Mouse (Mus musculus): ENCODE measurements around the gene Sema5a.

The Sema5a gene

DNA sequence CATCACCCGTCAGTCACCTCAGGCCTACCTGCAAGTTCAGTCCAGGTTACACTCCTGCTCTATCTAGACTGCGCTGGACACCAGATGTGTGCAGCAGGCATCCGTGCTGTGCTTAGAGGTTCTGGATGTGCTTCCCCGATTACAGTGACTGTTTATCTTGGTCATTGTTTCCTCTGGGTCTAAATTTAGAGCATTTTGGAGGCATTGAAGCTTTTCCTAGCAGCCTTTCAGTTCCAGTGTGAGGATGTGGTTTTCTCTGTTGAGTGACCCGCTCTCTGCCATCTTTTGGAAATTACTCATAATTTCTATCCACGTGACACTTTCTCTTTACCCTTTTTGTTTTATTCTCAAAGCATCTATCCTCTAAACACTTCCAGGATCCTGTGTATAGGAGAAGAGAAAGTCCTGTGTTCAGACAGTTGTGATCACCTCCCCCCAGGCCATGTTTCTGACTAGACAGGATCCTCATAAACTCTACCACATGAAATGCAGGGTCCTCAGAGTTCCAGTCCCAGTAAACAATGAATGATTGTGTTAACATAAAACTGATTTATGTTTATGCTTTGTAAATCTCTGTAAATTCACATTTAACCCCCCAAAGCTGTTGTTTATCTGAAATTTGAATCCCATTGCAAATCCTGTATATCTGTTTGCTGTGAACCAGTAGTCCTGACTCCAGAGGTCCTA is 62.1 kb downstream of the Sema5a start:
- no peak for DNase-seq (ENCODE audit: low spot score in 2 of 2)

DNA sequence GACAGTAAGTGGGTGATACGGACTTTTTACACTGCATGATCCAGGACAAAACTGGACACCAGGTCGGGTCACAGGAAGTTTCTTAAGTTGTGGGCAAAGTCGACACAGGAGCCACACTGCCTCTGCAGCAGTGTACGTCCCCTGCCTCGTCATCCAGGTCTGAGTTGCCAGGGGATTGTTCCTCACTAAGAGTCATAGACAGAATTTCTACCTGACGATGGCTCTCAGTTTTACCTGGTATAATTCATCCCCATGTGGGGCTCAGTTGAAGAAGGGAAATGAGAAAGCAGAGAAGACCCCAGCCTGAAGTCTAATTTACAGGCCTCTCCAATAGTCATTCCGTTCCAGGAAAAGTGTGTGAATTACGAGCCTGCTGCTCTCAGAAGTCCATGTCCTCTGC is 66.2 kb downstream of the Sema5a start:
- no peak for DNase-seq (ENCODE audit: low spot score in 2 of 2)

DNA sequence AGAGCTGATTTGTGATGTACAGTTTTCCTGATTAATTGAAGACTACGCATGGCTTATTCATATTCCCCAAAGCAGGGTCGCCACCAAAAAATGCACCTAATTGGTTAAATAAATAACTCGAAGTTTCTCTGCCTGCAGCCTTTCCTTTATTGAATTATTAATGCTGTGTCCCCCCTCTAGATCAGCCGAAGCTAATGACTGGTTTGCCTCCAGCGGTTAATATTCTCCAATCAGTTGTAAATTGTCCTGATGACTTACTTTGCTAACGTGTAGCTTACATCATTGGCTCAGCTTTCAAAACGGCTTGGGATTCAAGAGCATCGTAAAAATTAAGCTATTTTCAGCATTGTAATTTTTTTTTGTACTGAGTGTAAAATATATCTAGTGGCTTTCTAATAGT is 66.7 kb downstream of the Sema5a start:
- DNase-seq (ENCODE audit: low spot score in 2 of 2) = no peak

DNA sequence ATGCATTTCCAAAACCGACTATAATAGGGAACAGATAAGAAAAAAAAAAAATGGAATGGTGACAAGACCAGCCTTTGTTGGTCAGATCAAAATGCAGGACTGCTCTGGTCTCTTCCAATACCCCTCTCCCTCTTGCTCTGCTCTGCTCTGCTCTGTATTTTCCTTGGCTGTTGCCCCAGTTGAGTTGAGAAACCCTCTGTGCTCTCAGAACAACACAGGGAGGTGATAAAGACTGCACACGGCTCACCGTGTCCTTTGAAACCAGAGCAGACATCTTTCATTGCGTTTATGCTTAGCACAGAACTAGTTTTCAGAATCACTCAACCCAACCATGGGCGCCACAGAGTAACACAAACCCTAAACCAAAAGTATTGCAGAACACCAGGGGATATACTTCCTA is 72.5 kb downstream of the Sema5a start:
- no peak for DNase-seq (ENCODE audit: low spot score in 2 of 2)

DNA sequence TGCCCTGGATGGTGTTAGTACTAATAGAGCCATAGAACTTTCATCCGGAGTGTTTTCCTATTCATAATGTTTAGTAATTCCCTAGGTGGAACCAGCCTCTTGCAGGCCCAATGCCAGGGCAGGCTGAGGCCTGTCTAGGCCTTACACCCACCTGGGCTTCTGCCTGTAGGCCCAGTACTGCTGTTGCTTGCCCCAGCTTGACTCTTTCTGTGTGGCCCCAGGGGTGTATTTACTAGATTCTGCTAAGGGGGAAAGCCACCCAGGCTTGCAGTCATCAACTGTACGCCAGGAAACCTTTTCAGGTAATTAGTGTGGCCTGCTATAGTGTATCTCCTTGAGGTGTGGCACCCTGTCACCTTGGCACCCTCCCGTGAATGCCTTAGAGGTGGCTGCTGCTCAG is 76.1 kb downstream of the Sema5a start:
- no peak for DNase-seq (ENCODE audit: low spot score in 2 of 2)

DNA sequence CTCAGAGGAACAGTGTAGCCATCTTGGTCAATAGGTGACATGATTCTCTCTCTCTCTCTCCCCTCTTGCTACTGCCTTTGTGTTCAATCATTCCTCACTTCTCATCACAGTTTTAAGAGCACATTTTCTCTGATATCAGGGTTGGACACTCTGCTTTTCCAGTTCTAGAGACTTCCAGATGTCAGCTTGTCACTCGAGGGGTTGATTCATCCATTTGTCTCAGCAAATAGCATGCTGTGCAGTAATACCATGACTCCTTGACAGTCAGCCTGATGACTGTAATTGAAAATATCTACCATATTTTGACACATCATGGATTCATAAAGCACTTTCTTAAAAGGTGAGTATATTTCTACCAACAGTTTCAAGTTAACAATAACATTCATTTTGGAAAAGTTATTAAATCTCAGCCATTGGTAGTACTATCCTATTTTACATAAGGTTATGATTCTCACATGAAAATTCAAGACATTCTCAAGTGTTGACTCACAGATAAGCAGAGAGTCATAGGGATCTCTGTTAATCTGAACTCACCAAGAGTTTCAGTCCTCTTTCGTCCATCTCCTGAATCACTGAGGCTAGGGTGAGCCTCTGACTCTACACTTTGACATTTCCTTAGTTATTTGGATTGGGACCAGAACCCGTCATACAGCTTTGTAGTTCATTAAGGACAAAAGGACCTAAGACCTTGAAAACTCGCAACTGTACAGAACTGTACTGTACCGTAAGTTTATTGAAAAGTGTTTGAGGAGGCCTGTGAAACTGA is 78.0 kb downstream of the Sema5a start:
- DNase-seq (ENCODE audit: low spot score in 2 of 2) = no peak

DNA sequence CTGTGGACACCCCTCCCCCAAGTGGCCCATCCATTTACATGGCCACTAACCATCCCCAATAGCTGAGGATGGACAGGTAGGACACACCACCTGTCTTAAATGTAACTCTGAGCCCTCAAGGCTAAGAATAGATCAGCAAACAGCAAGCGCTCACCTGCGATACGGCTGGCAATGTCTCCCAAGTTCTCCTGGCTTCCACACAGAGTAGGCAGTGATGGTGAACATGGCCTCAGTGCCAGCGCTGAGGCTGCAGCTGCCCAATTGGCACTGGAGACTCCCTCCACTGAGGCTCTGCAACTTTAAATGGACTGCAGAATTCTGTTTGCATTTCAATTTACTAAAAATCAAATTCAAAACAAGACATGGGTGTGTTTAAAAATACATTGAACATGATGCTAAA is 78.6 kb downstream of the Sema5a start:
- no peak for DNase-seq (ENCODE audit: low spot score in 2 of 2)

DNA sequence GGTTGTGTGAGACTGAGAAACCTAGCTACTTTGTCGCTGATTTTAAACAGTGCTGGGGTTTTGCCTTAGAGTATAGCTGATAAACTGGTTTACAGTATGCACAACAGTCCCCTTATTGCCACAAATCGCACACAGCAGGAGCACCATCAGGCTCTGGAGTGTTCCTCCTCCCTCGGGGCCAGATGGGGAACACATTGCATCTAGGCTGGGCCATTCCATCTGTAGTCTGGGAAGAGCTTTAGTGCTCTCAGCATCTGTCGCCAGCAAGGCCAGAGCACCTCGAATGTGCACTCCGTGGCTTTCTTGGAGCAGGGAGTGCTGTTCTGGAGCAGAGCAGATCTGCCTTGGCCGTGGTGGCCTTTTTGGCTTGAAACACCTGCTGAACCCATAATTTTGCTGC is 79.5 kb downstream of the Sema5a start:
- DNase-seq (ENCODE audit: low spot score in 2 of 2) = no peak

DNA sequence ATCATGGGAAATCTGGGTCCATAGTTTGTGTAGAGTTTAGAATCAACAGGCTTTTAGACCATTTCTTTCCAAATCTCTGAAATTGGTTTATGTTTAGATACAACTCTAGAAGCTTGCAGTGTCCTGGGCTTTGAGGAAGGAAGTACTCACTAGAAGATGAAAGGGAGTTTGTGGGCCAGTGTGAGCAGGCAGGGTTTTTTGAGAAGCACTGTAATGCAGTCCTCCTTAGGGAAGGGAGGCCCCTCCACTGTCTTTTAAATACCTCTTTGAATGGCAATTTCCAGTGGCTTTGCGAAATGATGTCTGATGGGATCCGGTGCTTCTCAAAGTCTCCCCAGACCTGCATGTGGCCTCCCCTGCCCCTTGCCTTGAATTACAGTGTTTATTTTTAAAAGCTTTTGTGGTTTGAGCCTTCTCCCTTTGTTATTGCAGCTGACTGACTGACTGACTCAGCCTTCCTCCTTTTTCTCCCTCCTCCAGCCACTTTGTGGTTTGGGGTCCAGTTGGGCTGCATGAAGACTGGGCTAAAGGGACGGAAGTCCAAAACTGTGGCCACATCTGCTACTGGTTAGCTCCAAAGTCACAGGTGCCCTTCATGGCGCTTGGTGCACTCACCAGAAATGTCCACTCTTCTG is 83.9 kb downstream of the Sema5a start:
- DNase-seq (ENCODE audit: low spot score in 2 of 2) = no peak

DNA sequence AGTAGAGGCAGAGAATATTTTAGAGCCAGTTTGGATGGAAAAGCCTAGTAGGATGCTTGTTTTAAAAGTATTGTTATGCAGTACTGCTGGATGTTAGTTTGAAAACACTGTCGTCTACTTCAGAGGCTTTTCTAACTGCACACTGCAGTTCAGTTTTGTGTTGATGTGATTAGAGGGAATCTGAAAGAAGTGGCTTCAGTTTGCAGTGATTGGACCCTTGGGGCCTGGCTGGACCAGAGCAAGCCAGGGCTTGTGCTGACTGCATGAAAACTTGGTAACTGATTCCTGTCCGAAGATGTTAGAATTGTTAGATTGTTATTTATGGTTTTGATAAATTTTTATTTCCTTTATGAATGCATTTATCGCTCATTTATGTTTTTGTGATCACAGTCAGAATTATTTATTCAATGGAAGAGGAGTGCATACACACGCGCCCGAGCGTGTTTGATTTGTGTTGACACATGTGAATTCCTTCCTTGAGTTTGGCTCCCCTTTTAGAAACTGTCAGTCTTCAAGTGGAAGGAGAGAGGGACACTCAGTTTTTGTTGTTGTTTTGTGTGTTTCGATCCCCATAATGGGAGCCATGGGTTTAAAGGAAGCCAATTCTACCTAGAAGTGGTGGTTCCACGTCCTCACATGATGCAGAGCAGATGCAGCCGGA is 85.2 kb downstream of the Sema5a start:
- DNase-seq (ENCODE audit: low spot score in 2 of 2) = no peak

DNA sequence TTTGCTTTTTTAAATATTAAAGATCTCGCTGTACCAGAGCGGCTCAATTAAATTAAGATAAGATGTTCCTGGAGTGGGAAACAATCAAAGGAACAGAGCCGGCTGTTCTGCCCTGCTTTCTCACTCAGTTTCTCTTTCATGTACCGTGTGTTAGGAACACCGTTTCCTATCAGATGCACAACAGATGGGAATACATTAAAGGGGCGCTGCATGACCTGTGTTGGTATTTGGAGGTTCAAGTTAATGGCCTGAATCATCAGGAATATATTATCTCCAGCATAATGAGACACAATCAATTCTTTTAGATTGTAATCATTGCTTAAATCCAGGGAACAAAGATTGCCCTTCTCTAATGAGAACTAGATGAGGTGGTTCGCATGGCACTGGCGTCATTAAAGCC is 85.8 kb downstream of the Sema5a start:
- no peak for DNase-seq (ENCODE audit: low spot score in 2 of 2)

DNA sequence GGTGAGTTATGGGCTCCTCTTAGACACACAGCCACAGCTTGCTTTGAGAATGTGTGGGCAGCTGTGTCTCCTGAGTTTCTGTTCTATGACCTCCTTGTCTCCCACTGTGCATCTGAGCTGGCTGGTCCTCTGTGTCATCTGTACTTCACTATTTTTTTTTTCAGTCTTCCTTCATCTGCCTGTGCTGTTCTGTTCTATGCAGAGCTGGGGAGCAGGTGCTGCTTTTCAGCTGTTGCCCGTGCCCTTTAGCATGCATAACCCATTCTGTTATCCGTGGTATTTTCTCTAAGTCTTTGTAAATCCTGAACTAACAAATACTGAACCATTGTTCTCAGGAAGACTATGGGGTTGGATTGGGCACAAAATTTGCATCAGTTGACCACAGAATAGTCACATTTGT is 86.4 kb downstream of the Sema5a start:
- no peak for DNase-seq (ENCODE audit: low spot score in 2 of 2)

DNA sequence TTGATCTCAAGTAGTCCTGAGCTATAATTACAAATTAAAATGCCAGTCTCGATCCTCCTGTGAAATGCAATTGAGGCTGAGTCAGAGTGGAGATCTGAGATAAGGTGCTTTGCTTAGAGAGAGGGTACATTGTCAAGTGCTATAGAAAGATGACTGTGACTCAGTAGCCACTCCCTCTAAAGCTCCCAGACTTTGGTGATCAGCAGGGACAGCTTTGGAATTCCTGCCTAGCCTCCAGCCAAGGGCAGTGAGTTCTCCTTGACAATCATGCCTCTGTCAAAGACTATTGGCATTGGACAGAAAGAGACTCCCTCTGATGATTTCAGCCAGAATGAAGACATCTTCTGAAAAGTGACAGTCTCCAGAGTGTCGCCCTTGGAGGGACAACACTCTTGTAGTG is 88.8 kb downstream of the Sema5a start:
- no peak for DNase-seq (ENCODE audit: low spot score in 2 of 2)

DNA sequence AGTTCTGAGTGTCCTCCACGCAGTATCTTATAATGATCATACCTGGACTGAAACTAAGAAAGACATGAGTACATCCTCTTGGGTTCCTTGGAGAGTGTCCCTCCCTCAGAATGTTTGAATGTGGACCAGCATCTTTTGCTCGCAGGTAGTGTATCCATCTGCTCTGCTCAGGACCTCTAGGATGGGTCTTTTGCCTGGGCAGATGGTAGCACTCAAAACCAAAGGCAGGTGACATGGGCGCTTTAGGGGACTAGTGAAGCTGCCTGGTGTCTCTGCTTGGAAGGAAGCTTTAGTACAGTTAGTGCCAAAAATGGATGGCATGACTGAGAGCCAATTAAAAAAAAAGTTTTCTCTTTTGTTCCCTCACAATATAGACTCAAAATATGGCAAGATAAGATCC is 93.2 kb downstream of the Sema5a start:
- DNase-seq (ENCODE audit: low spot score in 2 of 2) = no peak

DNA sequence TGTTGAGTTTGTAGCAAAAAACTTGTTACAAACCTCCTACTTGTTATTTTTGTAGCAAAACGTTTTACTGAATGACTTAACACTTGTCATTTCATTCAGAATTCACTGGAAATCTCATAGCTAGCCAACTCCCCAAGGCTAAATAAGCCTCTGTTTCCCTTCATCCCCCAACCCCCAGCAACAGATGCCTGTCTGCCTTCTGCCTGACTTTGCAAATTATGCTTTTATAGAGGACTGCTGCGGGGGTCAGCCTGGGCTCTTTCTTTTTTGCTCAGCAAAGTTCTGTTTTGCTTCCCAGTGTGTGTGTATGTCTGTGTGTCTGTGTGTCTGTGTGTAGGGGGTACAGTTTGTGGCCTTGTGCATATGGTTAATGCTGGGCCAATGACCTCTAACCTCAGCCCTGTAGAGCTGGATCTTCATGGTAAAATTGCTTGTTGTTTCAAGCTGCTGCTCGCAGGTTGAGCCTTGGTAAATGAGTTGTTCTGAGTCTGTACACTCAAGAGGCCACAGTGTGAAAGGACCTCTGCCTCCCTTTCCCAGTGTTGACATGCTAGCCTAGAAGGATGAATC is 94.2 kb downstream of the Sema5a start:
- DNase-seq (ENCODE audit: low spot score in 2 of 2) = no peak

DNA sequence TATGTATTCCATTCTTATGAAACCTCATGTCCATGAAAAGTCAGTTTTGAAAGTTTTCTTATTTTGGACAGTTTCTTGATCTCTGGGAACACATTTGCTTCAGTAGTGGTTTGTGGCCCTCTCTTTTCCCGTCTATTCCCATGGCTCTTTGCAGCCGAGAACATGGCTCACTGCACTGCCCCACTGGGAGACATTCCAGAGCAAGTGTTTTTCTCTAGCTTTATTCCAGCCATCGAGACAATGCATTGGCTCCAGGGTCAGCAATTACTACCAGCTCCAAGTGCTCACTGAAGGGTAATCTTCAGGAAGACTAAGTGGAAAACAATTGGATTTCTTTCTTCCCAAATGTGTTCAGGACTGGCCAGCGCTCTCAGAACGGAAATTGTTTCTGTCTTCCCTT is 94.8 kb downstream of the Sema5a start:
- no peak for DNase-seq (ENCODE audit: low spot score in 2 of 2)

DNA sequence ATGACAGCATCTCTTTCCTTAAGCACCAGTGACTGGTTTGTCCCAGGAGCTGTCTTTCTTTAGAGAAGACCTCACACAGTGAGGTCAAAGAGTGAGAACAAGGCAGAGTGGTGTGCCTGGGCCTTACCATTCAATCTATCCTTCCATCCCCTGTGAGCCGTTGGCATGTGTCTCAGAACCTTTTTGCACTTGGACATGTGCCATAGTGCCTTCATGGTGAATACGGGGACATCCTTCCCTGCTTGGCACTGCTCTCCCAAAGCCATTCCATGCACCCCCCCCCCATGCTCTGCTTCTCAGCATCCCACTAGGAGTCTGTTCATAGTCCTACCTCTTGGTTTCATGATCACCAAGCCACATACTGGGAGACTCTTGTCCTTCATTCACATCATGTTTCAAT is 96.8 kb downstream of the Sema5a start:
- no peak for DNase-seq (ENCODE audit: low spot score in 2 of 2)

DNA sequence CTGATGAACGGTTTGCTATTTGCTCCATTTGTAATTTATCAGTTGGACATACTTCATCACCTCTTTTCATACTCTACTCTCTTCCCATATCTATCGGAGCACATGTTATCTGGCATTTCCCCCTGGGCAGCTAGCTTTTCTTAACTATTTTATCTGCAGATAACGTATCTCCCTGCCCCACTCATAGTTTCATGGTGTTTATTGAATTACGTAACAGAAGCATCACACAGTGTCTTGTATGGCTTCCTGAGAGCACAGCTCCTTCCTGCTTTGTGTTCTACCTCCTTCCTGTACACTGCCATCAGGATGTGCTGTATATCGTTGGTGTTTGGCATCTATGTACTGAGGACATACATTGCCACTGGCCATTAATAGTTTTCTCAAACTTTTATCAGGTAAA is 98.9 kb downstream of the Sema5a start:
- DNase-seq (ENCODE audit: low spot score in 2 of 2) = no peak

DNA sequence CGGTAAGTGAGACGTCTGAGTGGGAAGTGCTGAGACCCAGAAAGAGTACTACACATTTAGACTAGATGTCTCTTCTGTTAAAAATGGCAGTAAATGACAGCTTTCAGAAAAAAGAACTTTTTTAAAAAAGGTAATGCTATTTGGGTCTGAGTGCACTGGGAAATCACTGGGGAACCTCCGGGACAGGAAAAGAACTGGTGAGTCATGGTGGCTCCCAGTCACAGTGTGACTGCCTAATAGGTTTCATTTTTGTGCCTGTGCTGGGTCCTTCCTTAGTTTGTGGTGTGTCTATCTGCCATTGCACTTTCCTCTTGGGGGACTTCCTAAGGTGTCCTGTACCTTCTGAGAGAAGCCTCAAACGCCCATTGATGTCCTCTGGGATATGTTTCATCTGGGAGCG is 102.7 kb downstream of the Sema5a start:
- no peak for DNase-seq (ENCODE audit: low spot score in 2 of 2)

DNA sequence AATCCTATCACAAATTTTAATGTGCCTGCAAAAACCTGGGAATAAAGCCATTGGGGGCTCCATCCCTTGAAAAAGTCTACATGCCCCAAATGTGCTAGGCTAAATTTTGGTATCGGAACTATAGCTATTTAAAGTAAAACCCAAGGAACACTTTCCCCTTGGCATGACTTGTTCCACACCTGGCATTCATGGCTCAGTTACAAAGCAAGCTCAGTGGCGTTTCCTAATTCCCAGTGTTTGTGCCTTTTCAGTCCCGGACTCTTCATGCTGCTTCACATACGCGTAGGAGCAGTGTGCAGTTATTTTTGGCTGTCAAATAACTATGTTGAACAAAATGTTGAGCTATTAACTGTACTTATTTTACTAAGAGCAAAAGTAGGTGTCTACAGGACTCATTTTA is 104.7 kb downstream of the Sema5a start:
- DNase-seq (ENCODE audit: low spot score in 2 of 2) = no peak

DNA sequence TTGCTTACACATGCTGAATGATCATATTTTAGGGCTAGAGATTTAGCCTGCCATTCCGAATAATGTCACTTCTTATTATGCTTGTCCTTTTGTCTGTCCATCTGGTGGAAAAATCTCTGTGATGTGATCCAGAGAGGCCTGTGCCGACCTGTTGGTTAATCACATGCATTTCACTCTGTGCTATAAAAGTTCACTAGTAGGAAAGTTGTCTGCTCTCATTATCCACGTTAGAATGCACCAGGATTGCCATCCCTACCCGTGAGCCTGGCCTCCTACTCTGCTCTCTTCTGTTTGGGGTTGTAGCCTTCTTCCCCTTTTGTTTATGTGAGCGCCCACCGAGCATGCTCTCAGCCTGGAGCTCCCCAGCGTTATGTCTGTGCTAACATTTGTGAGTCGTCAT is 108.4 kb downstream of the Sema5a start:
- DNase-seq (ENCODE audit: low spot score in 2 of 2) = no peak

DNA sequence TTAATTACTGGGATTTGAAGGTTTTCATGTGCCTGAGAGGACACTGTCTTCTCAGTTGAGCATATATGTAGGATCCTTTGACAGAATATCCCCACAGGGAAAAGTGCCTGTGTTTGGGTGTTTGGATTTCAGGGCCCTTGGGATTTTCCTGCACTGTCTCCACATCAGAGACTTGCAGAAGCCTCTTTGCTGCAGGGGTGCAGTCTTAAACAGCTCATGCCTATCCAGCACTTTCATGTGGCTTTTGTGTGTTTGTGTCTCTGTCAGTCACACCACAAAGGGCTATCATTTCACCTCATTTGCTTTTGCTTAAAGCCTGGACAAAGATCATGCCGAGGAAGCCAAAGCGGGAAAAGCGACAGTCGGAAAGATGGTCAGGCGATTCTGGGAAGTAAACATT is 108.9 kb downstream of the Sema5a start:
- no peak for DNase-seq (ENCODE audit: low spot score in 2 of 2)
